Mouse (Mus musculus) testis, adult 10 weeks (tissue): ENCODE results near the gene Ahrr. TPM values are rescaled to one million over a fixed set of nuclear protein-coding genes. Genes with fewer than 3 reads are reported as not detected.

ENCODE experiments used
- polyA plus RNA-seq: library from polyadenylated mRNA; stranded (reverse); fragments of 350-450 nt; fragmentation: Illumina TruSeq; extraction: RNeasy Lipid Tissue Mini Kit (QIAGEN cat#74804); gene quantifications from one replicate; pipeline ENCODE4 v1.2.3, GENCODE M21; 2014; ENCODE audit warnings: low read depth, low replicate concordance

Ahrr gene
- polyA plus RNA-seq, result 0.22 TPM

GRCm38 (mm10) chr13:74292167-74292566 lies at the start of gene Ahrr:
Gene Ahrr, minus strand, starts transcription at chr13:74292331.

GRCm38 (mm10) chr13:74317170-74317849 lies 25.2 kb upstream of the Ahrr start, which contains the start of gene Pdcd6:
Gene Pdcd6, minus strand, starts transcription at chr13:74317580.

GRCm38 (mm10) chr13:74208317-74208985 lies 83.7 kb downstream of the Ahrr start, which contains the start of gene Exoc3:
Gene Exoc3, minus strand, starts transcription at chr13:74208732.

Other genes with a start within 250 kb of the Ahrr start
- 186 TPM for gene Cep72, start 230.0 kb downstream of the Ahrr start, polyA plus RNA-seq
- 0.78 TPM for gene Slc9a3, start 170.9 kb downstream of the Ahrr start, polyA plus RNA-seq
- gene Exoc3, start 83.6 kb downstream of the Ahrr start, polyA plus RNA-seq, result 25.8 TPM
- 41.3 TPM for gene Pdcd6, start 25.2 kb upstream of the Ahrr start, polyA plus RNA-seq
- gene Sdha, start 57.9 kb upstream of the Ahrr start, polyA plus RNA-seq, result 89.4 TPM
- gene Ccdc127, start 58.0 kb upstream of the Ahrr start, polyA plus RNA-seq, result 35.1 TPM
- gene Lrrc14b, start 71.7 kb upstream of the Ahrr start, polyA plus RNA-seq, result not detected
- 62.6 TPM for gene Zfp72, start 98.5 kb upstream of the Ahrr start, polyA plus RNA-seq
- gene Ftl1-ps1, start 107.4 kb upstream of the Ahrr start, polyA plus RNA-seq, result 0.49 TPM
- gene Zfp825, start 201.7 kb upstream of the Ahrr start, polyA plus RNA-seq, result 8.0 TPM